Mouse (Mus musculus): ENCODE measurements around the gene Enox1.
"Not testable (repeated sequence)": the region's sequence is repeated elsewhere in the genome, so short reads cannot be mapped to it uniquely, and the experiment has no call there.

The Enox1 gene

GRCm38 (mm10) chr14:77156222-77156910 lies at the start of gene Enox1:
Gene Enox1 (plus strand): TSS chr14:77156763.
- peak; percentile 84 to 86 for DNase-seq

GRCm38 (mm10) chr14:77110622-77111021 lies 45.9 kb upstream of the Enox1 start:
- DNase-seq = not testable (repeated sequence)

GRCm38 (mm10) chr14:77130612-77131011 lies 26.0 kb upstream of the Enox1 start:
- no peak for DNase-seq

- no peak for DNase-seq
These were observed 19.6 kb upstream of the Enox1 start for GRCm38 (mm10) chr14:77136936-77137335.

- DNase-seq = peak; percentile 74 to 87
These were observed 15.0 kb upstream of the Enox1 start for GRCm38 (mm10) chr14:77141324-77142282.

GRCm38 (mm10) chr14:77145103-77145502 lies 11.5 kb upstream of the Enox1 start:
- no peak for DNase-seq

GRCm38 (mm10) chr14:77147635-77148034 lies 8.9 kb upstream of the Enox1 start:
- DNase-seq = no peak

GRCm38 (mm10) chr14:77150556-77150955 lies 6.0 kb upstream of the Enox1 start:
- DNase-seq = no peak

GRCm38 (mm10) chr14:77151431-77151830 lies 5.1 kb upstream of the Enox1 start:
- no peak for DNase-seq

GRCm38 (mm10) chr14:77156911-77157504 lies 445 bp downstream of the Enox1 start:
- no peak for DNase-seq

GRCm38 (mm10) chr14:77157505-77157911 lies 945 bp downstream of the Enox1 start:
- DNase-seq = peak; percentile 82 to 87

- DNase-seq = no peak
These were observed 2.8 kb downstream of the Enox1 start for GRCm38 (mm10) chr14:77159397-77159796.

GRCm38 (mm10) chr14:77162496-77162895 lies 5.9 kb downstream of the Enox1 start:
- DNase-seq = no peak

GRCm38 (mm10) chr14:77164396-77164795 lies 7.8 kb downstream of the Enox1 start:
- DNase-seq = peak in 1 of 2 experiments; percentile 30

- DNase-seq = no peak
These were observed 11.6 kb downstream of the Enox1 start for GRCm38 (mm10) chr14:77168161-77168560.

GRCm38 (mm10) chr14:77174491-77174890 lies 17.9 kb downstream of the Enox1 start:
- peak; percentile 65 to 67 for DNase-seq

- no peak for DNase-seq
These were observed 18.4 kb downstream of the Enox1 start for GRCm38 (mm10) chr14:77174931-77175330.

- no peak for DNase-seq
These were observed 23.7 kb downstream of the Enox1 start for GRCm38 (mm10) chr14:77180241-77180640.

- no peak for DNase-seq
These were observed 24.3 kb downstream of the Enox1 start for GRCm38 (mm10) chr14:77180753-77181374.

- no peak for DNase-seq
These were observed 26.9 kb downstream of the Enox1 start for GRCm38 (mm10) chr14:77183491-77183890.

- DNase-seq = no peak
These were observed 33.6 kb downstream of the Enox1 start for GRCm38 (mm10) chr14:77190158-77190557.

GRCm38 (mm10) chr14:77195314-77196020 lies 38.9 kb downstream of the Enox1 start:
- DNase-seq = no peak
